Mouse (Mus musculus): Measurements from ENCODE around the gene Brd3.
"Not testable (repeated sequence)": the region's sequence is repeated elsewhere in the genome, so short reads cannot be mapped to it uniquely, and the experiment has no call there.

The Brd3 gene

DNA sequence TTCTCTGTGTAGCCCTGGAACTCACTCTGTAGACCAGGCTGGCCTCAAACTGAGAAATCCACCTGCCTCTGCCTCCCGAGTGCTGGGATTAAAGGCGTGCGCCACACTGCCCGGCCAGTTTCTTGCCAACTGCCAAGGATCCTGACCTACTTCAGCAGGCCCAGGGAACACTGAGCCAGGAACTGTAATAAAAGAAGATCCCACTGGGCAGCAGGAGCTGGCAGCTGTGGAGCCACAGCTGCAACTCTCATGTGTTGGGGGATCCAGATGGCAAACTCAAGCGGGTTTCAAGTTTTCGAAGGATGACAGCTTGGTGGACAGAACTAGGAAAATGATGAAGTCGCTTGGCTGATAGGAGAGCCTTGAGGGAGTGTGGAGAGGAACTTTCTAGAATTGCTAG, 3.2 kb upstream of the Brd3 start:
- no peak for DNase-seq (ENCODE audit: low spot score in 2 of 2)

DNA sequence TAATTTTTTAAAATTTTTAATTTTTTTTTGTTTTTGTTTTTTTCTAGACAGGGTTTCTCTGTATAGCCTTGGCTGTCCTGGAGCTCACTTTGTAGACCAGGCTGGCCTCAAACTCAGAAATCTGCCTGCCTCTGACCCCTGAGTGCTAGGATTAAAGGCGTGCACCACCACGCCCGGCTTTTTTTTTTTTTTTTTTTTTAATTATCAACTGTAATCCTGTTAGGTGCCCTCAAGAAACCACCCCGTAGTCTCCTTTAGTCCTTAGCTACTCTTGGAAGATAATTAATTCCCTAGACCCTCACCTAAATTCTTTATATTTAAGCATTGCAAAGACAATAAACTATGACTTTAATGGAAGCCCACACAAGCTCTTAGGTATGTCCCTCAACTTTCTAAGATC, 804 bp downstream of the Brd3 start:
- DNase-seq (ENCODE audit: low spot score in 2 of 2) = not testable (repeated sequence)

DNA sequence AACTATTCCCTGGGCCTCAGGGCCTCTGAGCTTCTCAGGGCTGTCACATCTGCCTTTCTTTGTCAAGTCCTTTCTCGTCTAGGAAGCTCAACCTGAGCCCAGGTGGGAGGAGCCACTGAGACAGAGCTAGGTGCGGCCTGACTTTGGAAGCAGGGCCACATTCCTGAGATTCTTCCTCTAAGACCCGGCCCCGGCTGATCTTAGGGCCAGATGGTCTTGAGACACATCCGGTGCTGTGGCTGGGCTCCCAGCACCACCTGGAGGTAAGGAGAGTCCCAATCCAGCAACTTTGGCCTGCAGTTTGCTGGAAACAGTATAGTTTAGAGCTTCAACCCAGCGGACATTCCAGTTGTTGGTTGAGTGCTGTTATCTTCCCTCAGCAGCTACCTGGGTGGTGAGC, 1.9 kb downstream of the Brd3 start:
- DNase-seq (ENCODE audit: low spot score in 2 of 2) = no peak

DNA sequence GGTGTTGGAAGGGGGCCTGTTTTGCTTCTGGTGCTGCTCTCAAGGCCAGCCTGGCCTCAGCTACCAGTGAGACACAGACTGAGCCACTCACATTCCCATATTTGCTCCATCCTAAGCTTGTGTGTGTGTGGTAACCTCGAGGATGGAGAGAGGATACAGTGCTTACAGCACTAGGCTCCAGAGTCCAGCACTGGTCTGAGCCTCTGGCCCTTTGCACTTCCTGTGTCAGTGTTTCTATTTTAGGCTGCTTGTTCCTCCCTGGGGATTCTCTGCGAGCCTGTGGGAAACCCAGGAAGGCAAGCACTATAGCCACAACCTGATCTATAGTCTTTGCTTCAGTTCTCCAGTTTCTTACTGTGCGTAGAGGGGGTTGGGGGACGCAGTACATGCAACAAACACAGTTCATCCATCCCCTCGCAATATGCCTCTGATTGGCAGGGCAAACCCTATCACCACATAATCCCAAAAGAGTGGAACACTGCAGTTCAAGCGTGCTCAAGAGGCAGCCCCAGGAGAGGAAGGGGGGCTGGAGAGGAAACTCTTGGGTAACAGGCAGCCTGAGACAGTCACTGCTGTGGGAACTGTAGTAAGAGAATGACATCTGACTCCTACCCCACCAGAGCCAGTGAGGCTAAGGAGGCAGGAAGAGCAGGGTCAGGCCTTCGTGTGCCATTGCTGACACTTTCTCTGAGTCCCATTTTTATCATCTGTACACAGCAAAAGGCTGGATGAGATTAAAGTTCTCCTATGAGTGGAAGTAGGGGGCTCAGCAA, 3.2 kb downstream of the Brd3 start:
- no peak for DNase-seq (ENCODE audit: low spot score in 2 of 2)

DNA sequence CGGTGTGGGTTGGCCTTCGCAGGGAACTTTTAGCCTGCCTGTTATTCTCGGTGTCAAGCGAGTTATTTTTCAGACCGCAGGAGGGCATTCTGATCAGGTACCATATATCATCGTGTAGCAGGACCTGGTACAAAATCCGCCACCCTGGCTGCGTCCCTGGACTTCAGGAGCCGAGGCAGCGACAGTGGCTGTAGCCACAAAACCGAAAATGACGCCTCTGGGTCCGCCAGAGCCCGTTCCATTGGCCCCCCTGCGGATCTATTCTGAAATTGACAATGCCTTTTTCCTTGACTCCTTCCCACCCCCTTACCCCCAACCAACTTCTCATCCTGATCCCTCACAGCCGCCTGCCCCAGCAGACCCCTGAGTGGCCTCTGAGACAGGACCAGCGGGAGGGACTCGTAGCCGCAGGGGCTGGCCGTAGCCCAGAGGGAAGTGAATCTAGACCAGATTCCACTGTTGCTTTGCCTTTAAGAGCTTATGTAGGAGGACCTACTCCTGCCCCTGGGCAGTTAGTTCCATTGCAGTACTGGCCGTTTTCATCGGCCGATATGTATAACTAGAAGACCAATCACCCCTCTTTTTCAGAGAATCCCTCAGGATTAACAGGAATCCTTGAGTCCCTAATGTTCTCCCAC, 11.0 kb downstream of the Brd3 start:
- DNase-seq (ENCODE audit: low spot score in 2 of 2) = no peak

DNA sequence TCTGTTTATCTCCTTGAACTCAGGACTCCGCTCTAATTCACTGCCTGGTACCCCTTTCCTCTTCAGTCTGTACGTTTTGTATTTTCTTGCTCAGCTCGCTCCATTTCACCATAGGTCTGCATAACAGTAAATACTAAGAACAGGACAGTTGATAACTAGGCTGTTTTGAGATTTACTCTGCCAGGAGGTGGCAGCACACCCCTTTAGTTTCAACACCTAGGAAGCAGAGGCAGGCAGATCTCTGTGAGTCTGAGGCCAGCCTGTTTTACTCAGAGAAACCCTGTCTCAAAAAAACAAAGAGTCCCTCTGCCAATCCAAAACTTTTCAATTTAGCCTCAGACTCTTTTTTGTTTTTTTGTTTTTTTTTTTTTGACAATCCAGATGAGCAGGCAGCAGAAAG, 13.5 kb downstream of the Brd3 start:
- no peak for DNase-seq (ENCODE audit: low spot score in 2 of 2)

DNA sequence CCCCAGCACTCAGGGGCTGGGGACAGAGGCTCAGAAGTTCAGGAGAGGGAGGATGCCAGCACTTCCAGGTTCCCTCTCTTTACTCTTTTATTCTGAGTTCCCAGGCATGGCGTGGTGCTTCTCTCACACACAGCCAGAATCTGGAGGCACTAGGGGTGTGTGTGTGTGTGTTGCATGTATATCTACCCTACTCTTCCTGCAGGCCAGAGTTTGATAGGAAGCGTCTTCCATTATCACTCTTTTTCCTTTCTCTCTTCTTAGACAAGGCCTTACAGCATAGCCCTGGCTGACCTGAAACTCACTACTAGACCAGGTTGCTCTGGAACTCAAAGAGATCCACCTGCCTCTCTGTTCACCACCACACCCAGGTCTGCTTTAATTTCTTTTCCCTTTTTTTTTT, 16.5 kb downstream of the Brd3 start:
- no peak for DNase-seq (ENCODE audit: low spot score in 2 of 2)

DNA sequence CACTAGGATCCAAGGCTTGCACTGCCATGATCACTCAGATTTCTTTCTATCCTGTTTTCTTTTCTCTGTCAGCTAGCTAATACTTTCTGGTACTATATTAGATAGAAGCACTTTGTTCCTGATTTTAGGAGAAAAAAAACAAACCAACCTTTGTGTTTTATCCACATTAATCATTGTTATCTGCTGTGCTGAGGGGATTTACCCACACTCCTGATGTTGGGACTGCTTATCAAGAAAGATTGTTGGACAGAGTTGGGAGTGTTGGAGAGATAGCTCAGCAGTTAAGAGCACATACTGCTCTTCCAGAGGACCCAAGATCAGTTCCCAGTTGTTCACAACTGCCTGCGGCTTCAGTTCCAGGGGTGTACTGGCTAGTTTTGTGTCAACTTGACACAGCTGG, 19.1 kb downstream of the Brd3 start:
- DNase-seq (ENCODE audit: low spot score in 2 of 2) = no peak

DNA sequence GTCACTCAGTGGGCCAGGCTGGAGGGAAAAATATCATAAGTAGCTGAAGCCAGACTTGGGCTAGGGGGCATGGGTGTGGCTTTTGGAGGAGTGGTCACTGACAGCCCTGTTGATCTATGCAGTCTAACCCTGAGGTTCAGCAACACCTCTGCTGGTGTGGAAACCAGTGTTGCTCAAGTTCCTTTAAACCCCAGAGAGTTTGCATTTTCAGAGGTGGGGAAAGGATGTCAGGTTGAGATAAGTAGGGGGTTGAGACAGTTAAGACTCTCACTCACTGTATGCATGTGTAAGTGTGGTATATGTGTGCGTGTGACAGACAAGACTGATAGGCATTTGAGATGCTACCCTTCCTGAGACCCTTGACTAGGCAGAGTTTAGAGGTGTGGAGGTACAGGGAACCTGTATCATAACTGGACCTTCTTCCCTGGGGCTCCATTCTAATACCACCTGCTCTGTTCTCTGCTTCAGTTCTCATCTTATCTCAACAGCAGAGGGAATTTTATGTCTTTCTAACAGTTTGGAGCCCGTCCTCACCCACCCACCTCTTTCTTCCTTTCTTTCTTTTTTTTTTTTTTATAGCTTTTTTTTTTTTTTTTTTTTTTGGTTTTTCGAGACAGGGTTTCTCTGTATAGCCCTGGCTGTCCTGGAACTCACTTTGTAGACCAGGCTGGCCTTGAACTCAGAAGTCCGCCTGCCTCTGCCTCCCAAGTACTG, 20.0 kb downstream of the Brd3 start:
- peak in 1 of 2 experiments; percentile 36 for DNase-seq (ENCODE audit: low spot score in 2 of 2)

DNA sequence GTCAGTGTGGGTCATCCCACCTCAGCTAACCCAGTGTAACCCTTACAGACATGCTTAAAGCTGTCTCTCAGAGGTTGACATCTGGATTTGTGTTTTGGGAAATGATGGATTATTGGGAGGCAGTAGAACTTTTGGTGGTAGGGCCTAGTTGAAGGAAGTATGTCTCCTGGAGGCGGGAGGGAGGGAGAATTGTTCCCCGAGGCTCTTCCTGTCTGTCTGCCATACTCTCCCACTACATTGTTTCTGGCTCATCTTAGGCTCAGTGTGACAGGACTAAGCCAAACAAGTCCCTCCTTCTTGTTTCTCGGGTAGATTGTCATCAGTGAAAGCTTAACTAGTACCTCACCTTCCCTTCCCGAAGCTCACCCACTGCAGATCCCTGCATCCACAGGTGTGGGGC, 20.7 kb downstream of the Brd3 start:
- no peak for DNase-seq (ENCODE audit: low spot score in 2 of 2)

DNA sequence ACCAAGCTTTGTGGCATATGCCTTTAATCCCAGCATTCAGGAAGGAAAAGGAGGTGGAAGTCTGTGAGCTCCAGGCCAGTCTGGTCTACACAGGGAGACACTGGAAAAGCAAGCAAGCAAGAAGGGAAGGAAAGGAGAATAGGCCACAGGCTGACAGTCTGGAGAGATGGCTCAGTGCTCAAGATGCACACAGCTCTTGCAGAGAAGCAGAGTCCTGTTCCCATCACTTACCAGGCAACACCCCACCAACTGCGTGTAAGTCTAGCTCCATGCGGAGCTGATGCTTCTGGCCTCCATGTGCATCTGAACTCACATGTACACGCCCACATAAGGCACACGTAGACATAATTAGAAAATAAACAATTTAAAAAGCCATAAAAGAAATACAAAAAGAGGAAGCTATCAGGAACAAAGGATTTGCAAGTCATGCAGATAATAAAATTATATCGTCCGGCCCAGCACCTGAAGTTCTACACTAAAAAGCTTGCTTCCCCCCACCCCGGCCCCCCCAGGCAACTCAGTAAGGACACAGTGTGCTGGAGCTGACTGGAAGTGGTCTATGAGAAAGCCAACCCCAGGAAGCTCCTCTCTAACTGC, 25.1 kb downstream of the Brd3 start:
- no peak for DNase-seq (ENCODE audit: low spot score in 2 of 2)

DNA sequence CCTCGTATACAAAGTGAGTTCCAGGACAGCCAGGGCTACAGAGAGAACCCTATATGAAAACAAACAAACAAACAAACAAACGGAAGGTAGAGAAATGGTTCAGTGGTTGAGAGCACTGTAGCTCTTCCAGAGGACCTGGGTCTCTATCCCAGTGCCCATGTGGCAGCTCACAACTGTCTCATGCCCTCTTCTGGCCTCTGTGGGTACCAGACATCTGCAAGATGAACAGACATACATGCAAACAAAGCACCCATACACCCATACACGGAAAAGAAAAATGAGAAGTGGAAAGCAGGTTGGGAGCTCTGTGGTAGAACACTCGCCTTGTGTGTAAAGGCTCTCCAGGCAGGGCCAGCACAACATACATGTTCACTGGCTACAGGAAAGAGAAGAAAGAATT, 27.1 kb downstream of the Brd3 start:
- no peak for DNase-seq (ENCODE audit: low spot score in 2 of 2)

DNA sequence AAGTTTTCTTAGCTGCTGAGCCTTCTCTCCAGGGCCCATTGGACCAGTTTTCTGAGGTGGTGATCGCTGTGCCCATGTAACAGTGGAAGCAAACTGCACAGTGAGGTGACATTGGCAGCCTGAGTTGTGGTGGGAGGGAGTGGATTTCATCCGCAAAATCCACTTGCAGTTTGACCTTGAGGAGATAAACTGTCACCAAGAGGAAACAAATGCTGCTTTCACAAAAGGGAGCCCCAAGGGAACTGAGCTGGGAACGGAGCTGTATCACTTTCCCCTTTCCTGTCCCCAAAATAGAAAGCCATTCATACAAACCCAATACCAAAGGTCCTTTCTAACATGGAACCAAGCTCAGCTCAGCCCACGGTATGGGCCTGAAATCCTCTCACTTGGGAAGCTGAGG, 27.6 kb downstream of the Brd3 start:
- DNase-seq (ENCODE audit: low spot score in 2 of 2) = no peak

DNA sequence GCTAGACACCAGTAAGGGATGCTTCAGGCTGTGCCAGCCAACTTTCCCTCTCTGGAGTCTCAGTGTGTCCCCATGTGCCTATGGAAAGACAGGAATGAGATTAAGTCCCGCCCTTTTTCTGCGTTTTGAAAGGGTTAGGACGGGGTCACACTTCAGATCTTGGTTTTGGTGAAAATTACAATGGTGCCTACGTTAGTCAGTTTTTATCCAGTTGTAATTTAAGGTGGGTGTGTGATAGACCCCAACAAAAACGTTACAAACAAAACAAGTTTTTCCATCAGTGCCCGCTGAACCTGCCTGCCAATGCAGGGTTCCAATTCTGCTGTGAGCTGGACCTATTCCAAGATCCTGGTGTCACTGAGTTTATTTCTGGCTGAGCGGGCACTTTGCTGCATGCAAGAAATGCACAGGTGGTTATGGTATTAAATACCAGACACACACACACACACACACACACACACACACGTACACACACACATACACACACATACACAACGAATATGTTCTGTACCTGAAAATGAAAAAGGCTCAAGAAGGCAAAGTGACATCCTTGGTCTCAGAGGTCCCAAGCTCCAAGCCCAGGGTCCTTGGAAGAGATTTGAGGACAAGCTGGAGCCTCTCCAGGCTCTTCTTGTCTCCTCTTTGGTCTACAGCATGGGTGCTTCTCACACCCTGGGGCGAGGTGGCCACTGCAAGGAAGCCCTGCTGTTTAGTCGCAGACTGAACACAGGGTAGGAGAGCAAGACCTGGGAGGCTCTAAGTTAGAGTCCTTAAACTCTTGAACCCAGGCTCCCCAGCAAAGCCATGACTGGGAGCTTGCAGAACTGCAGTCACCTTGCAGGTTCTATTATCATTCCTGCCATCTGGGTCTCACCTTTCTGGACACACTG, 30.9 kb downstream of the Brd3 start:
- no peak for DNase-seq (ENCODE audit: low spot score in 2 of 2)

DNA sequence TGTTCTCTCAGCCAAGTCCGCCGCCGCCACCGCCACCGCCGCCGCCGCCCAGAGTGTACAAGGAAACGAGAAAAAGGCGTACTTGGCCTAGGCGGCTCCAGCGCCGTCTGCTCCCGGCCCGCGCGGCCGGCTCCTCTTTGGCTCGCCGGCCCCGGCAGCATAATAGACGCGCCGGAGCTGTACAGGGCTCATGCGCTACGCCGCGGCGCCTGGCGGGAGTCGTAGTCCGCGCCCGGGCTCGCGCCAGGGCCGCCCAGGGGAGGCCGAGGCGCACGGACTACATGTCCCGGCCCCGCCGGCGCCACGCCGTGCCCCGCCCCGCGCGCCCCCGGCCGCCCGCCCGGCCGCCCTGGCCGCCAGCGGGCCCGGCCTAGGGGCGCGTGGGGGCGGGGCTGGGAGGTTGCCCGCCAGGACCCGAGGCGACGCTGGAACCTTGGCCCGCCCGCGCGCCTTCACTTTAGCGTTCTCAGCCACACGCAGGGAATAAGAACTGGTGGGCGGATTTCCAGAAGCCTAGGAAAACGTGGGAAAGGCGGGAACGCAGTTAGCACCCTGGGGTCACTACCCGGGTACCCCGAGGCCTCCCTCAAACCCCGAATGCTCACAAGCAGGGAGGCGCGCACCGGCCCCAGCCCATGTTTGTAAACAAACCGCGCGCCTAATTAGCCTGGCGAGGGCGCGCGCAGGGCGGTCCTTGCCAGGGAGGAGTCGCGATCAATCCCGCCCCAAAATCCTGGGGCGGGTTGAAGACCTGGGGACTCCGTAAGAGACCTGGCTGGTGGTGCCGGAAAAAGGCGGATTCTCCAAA, 31.8 kb downstream of the Brd3 start:
- DNase-seq (ENCODE audit: low spot score in 2 of 2) = peak; percentile 89 to 94

DNA sequence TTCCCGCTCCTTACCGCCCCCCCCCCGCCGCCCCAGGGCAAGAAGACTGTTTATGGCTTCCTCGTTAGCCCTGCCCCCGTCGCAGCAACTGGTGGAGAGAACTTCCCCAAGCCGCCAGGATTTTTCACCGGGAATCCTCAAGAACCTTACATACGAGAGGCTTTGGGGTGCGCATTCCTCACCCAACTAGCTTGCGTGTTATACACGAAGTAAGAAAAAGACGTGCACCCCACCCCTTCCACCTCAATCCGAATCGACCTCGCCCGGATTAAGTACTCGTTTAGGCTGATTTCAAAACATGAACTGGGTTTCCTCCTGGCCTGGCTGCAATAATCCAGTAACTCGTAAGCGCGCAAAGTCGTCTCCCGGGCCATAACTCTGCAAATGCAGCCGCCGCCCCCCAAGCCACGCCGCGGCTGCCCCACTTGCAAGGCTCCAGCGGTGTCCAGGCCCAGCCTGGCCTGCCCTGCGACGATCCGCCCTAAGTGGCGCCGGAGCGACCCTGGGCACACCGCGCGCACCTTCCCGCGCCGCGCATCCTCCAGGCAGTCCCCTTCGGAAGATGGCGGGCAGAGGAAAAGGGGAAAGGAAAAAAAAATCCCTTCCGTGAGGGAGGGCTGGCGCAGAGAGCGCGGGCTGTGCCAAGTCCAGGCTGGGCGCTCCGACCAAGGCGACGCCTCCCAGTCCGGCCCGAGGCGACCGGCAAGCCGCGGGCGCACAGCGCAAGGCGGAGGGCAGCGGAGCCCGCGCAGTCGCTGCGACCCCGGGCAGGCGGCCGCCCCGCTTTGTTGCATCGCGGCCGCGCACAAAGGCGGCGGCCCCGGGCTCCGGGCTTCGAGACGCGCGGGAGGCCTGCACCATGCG, 32.6 kb downstream of the Brd3 start:
- DNase-seq (ENCODE audit: low spot score in 2 of 2) = peak; percentile 35 to 79

DNA sequence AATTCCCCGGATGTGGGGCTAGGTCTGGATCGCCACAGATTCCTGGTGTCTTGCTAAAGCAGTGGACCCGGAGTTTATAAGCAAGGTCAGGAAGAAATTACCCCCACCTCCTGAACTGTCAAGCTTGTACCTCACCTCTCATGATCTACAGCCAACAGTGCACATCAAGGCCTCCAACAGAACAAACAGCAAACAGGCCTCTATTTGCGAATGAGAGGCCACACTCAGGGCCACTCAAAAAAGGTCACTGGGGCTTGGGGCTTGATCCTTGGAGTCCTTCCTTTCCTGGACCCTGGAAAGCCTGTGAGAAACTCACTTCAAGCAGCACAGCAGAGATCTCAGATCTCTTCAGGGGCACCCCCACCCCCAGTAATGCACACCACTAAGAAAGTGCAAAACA, 33.6 kb downstream of the Brd3 start:
- DNase-seq (ENCODE audit: low spot score in 2 of 2) = no peak

DNA sequence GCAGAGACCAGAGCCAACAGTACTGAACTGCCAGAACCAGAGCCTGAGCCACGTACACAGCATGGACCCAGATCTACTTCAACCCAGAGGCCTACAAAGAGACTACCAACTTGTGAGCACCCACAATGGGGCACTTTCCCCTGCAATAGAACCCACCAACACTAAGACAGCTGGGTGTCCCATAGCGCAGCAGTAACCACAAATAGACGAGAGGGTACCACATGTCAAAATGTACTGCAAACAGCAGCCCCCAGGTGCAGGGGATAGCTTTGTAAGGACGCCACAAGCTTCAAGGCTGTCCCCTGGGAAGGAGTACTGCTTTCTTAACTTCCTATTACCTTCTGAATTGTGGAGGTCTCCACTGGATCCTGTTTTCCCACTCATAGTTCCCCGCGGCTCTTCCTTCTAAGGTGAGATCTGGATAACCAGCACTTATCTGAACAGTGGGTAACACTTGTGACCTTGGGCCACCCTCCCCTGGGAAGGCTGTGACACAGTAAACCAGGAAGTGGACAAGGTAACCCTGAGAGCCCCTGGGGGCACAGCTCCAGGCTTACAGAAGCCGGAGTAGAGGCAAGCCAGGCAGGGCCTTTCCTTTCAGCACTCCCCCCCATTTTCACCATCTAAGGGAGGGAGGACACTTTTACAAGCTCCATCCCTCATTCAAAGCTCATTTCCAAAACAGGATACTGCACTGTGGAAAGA, 34.2 kb downstream of the Brd3 start:
- no peak for DNase-seq (ENCODE audit: low spot score in 2 of 2)

DNA sequence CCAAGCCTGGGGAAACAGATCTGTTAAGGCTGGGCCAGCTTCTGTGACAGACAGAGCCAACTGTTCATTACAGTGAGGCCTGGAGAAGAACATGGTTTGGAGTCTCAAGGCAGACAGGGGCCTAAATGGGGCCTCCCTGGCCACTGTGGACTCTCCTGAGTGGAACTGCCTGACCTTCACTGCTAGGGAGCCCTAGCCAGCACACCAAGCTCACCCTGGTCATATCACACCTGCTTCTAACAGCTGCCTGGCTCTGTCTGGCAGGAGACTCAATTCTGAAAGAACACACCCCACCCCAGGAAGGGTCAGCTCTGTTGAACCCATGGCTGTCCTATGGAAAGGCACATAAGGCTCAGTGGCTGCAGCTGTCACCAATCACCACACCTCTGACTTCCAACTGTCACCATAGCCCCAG, 36.3 kb downstream of the Brd3 start:
- no peak for DNase-seq (ENCODE audit: low spot score in 2 of 2)

Data from spleen, postnatal 4 days (tissue).